8 mouse cellular contexts compared by ENCODE assay signal in the genomic region with DNA sequence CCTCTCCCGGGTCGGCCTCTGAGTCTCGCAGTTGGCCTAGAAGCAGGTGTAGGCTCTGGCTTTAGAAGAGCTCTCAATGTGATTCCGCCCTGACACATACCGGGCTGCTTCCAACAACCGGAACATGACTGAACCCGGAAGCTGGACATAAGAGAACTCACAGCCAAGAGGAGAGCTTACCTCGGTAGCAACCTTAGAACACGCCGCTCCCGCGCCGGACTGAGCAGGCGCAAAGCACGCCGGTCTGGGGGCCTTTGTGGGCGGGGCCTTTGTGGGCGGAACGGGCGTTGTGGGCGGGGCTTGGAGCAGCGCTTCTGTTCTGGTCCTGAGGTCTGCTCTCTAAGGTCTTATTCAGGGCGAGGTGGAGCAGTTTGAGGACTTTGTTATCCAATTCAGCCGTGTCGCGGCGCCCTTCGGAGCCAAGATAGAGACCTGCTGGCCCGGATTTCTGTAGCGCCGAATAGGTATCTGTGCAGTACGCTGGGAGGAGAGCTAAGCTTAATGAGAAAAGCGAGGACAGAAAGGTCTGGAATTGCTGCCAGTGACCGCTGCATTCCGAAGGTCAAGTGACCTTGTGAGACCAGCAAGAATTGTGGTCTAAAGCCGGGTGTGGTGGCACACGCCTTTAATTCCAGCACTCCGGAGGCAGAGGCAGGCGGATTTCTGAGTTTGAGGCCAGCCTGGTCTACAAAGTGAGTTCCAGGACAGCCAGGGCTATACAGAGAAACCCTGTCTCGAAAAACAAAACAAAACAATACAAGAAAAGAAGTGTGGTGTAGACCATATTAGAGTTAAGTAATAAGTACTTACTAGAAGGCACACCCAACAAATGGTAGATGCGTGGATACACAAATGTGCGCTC. TPM values are rescaled to one million over a fixed set of nuclear protein-coding genes. Genes with fewer than 3 reads are reported as not detected.
A peak's percentile ranks its signal among the peaks of the same experiment; 100 is the strongest.
DNase-seq lines count a peak whose midpoint lies in the region; ATAC-seq lines count a peak whose summit lies in the region.

TSS of gene Tmem177 (minus strand) at position 256 of the 862 bp plus-strand sequence.

- H3K4me2 ChIP-seq in hindbrain, embryonic 11.5 days (replicated peaks; ENCODE audit: low read depth, low read length) = peak within 1 kb of the TSS; percentile 66

- peak within 1 kb of the TSS; percentile 54 for H3K4me3 ChIP-seq in hindbrain, embryonic 11.5 days (ENCODE audit: low read depth, low read length)

- 14% methylated on average over 42 of the region's 42 CpGs for WGBS in hindbrain, embryonic 11.5 days

- peaks cover 2% of the 10 kb centered on the region; the same call in 1 of the 2 replicates for H3K4me1 ChIP-seq in hindbrain, embryonic 11.5 days (replicated peaks; ENCODE audit: control insufficient read depth, insufficient read depth, low read length)

- no peaks in the 10 kb centered on the region for H3K36me3 ChIP-seq in hindbrain, embryonic 11.5 days (ENCODE audit: control insufficient read depth, insufficient read depth, low read length)

- ATAC-seq in frontal cortex, adult (ENCODE audit: low TSS enrichment) = peak; percentile 93
- ATAC-seq in hindbrain, embryonic 11.5 days (ENCODE audit: low FRiP score) = peak; percentile 94

- H3K9ac ChIP-seq in hindbrain, embryonic 11.5 days (ENCODE audit: low read depth, low read length) = peak within 1 kb of the TSS; percentile 67

- peak; percentile 93 for DNase-seq in MEL-GATA-1-ER (ENCODE audit: extremely low read depth, low read depth)
- DNase-seq in cerebellum, adult 9-10 months = peak; percentile 96
- peak; percentile 96 for DNase-seq in hindbrain, embryonic 11.5 days (ENCODE audit: low spot score)
- DNase-seq in layer of hippocampus, postnatal 10 days (ENCODE audit: low spot score in 2 of 2) = peak; percentile 91 to 93
- DNase-seq in lung, postnatal 10 days = peak; percentile 97
- DNase-seq in ovary, postnatal 36 days (ENCODE audit: low spot score) = peak; percentile 98
- peak; percentile 99 for DNase-seq in thymus, postnatal 25 days

- H3K27ac ChIP-seq in hindbrain, embryonic 11.5 days (ENCODE audit: low read depth, low read length) = no peak within 1 kb of the TSS

- no peaks in the 10 kb centered on the region for H3K9me3 ChIP-seq in hindbrain, embryonic 11.5 days (ENCODE audit: control insufficient read depth, low read length)

- H3K27me3 ChIP-seq in hindbrain, embryonic 11.5 days (ENCODE audit: control insufficient read depth, insufficient read depth, low read length) = no peaks in the 10 kb centered on the region

RNA-seq across cellular contexts. Expression of gene Tmem177, which starts in this region (rescaled TPM):
- 8.7 and 9.2 TPM in 2 replicates for polyA plus RNA-seq in hindbrain, embryonic 11.5 days (2014; fragmentation: Nextera tagmentation; extraction: Ambion mirVana)
- 1 to 10 TPM; 6.7 TPM for total RNA-seq in layer of hippocampus, postnatal 10 days (2021)
